Mouse (Mus musculus) liver, embryonic 12.5 days (tissue): ENCODE results near the gene Gm21788. TPM values are rescaled to one million over a fixed set of nuclear protein-coding genes. Genes with fewer than 3 reads are reported as not detected.
"Not testable (repeated sequence)": the region's sequence is repeated elsewhere in the genome, so short reads cannot be mapped to it uniquely, and the experiment has no call there.

ENCODE experiments used
- ATAC-seq: fragments of 200-750 bp; cut with Nextera tagmentation; 2 replicates; pipeline ENCODE4 v1.8.0; 2017; ENCODE audit warnings: moderate number of reproducible peaks, mild to moderate bottlenecking, moderate library complexity
- H3K27ac ChIP-seq: fragments of 300-500 bp; sonication (generic); 2 replicates; pipeline ENCODE4 v1.5.1; 2016; ENCODE audit warnings: mild to moderate bottlenecking
- H3K27me3 ChIP-seq: fragments of 300-500 bp; sonication (generic); replicated peaks from 2 replicates; pipeline ENCODE4 v1.6.1; 2016; ENCODE audit warnings: mild to moderate bottlenecking, moderate library complexity
- H3K36me3 ChIP-seq: fragments of 300-500 bp; sonication (generic); 2 replicates; pipeline ENCODE4 v1.6.1; 2016; ENCODE audit warnings: mild to moderate bottlenecking, moderate library complexity
- H3K4me1 ChIP-seq: fragments of 300-500 bp; sonication (generic); 2 replicates; pipeline ENCODE4 v1.6.1; 2016
- H3K4me2 ChIP-seq: fragments of 300-500 bp; sonication (generic); 2 replicates; pipeline ENCODE4 v1.6.1; 2016; ENCODE audit warnings: mild to moderate bottlenecking, moderate library complexity
- H3K4me3 ChIP-seq: fragments of 300-500 bp; sonication (generic); 2 replicates; pipeline ENCODE4 v1.5.1; 2016; ENCODE audit warnings: mild to moderate bottlenecking, moderate library complexity
- H3K9ac ChIP-seq: fragments of 300-500 bp; sonication (generic); 2 replicates; pipeline ENCODE4 v1.6.1; 2016; ENCODE audit warnings: mild to moderate bottlenecking, moderate library complexity
- H3K9me3 ChIP-seq: fragments of 300-500 bp; sonication (generic); replicated peaks from 2 replicates; pipeline ENCODE4 v1.6.1; 2016; ENCODE audit warnings: mild to moderate bottlenecking, moderate library complexity
- WGBS: fragments of 180-500 bp; shearing (Covaris S2); methylation state at CpG from one replicate; pipeline ENCODE4 v1.1.7; 2016; ENCODE audit not compliant: insufficient replicate concordance; 5-methylcytosine and 5-hydroxymethylcytosine counted together
- polyA plus RNA-seq: library from polyadenylated mRNA; unstranded; fragments of >200 nt; fragmentation: Nextera tagmentation; extraction: Ambion mirVana; gene quantifications from 2 replicates; pipeline ENCODE4 v1.2.1, GENCODE M21; 2016

The Gm21788 gene
- not detected in 2 replicates for polyA plus RNA-seq

DNA sequence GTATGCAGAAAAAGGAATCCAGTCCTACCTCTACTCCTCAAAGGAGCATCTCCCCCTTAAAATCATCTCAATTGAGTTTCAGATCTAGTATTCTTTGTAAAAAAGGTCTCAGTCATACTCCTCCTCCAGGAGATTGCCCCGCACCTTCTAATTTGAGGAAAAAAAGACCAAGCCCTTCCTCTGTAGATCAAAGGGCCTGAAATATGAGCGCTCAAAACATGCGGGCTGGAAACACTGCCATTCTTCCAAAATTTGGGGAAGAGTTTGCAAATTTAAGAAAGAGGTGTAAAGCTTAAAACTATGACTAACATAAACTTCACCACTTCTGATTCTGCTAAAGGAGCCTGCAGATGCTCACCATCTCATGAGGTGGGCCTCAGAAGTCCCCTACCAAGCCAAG, at the start of gene Gm21788:
Gene Gm21788 (plus strand): TSS at position 301 of the 400 bp plus-strand sequence.
- WGBS: no CpG with 5 or more reads among the region's 3 CpGs
- not testable (repeated sequence) for H3K9ac ChIP-seq, ATAC-seq

More for the DNA sequence above, at the start of gene Gm21788:
- not testable (repeated sequence) for H3K4me2 ChIP-seq, H3K27me3 ChIP-seq, H3K27ac ChIP-seq, H3K4me1 ChIP-seq, H3K9me3 ChIP-seq, H3K4me3 ChIP-seq, H3K36me3 ChIP-seq

Other genes with a start within 250 kb of the Gm21788 start
- not detected in 2 replicates for gene Gm21244, start 235.7 kb upstream of the Gm21788 start, polyA plus RNA-seq
- gene Gm28998, start 151.2 kb upstream of the Gm21788 start, polyA plus RNA-seq: not detected in 2 replicates
- gene Gm20826, start 233.5 kb downstream of the Gm21788 start, polyA plus RNA-seq: not detected in 2 replicates